ENCODE assay signal across 8 mouse cellular contexts in the genomic region with DNA sequence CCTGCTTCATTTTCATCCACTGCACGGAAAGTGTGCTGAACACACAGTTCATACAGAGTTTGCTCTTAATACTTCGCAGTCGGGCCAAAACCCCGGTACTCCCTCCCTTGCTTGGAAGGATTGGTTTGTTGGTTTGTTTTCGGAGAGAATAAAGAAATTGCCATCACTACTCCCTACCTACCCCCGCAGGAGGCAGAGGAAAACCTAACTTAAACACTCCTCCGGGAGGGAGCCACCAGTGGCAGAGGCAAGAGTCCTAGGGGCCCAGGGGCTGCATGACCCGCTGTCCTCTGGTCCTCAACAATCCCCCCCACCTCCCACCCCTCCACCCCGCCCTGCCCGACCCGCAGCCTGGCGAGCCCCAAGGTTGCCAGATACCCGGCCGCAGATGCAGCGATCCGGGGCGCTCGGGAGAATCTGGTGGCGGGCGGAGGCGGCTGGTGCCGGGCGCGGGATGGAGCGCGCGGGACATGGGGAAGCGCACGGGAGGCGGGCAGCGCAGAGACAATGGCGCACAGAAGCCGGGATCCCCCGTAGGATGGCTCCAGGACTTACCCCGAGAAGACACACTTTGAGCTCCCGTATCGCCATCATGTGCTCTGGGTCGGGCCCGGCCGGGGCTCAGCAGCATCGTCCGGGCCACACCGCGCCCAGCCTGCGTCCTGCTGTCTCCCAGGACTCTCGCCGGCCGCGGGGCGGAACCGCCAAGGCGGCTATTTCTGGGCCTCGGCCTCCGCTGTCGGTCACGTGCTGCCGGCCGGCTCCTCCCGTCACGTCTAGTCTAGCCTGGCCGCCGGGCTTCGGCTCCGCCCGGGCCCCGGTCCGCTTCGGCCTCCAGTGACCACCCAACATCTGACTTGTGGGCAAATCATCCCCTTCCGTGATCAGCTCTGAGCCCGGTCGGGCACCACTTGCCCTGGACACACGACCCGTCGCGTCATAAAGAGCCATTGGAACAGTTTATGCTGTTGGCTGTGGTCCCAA. TPM values are rescaled to one million over a fixed set of nuclear protein-coding genes. Genes with fewer than 3 reads are reported as not detected.
DNase-seq lines count a peak whose midpoint lies in the region; ATAC-seq and TF ChIP-seq lines count a peak whose summit lies in the region.

A gene (minus strand): TSS at position 802 of the 984 bp plus-strand sequence.

- no peak; the same call in 1 of the 2 replicates for TF ChIP-seq CTCF in heart, adult 2 months (IDR thresholded peaks at IDR 0.05)
- TF ChIP-seq CTCF in small intestine, adult 2 months (IDR thresholded peaks at IDR 0.05; ENCODE audit: extremely low read depth, insufficient read length, insufficient replicate concordance, low read depth, low read length), result no peak

- DNase-seq in 3T3-L1 (ENCODE audit: low read depth, low spot score), result peak; percentile 79
- peak; percentile 91 for DNase-seq in adrenal gland, postnatal 25 days
- peak; percentile 92 to 94 for DNase-seq in heart, adult 2 months
- peak; percentile 89 for DNase-seq in kidney, adult 18-20 months
- peak; percentile 79 for DNase-seq in limb, embryonic 11.5 days (ENCODE audit: low spot score)
- DNase-seq in midbrain, embryonic 11.5 days (ENCODE audit: low spot score, missing footprints), result peak; percentile 98

- intact Hi-C loops in heart, adult 2 months (cut with DNase I), result loop anchor here (1.0 to 5.0 kb wide), 2 partner anchors 10 to 60 kb away; a partner anchor contains a TSS

- H3K79me2 ChIP-seq in heart, adult 2 months (replicated peaks; ENCODE audit: control insufficient read depth, insufficient read depth, low read length), result peaks cover 5% of the 10 kb centered on the region; the same call in 1 of the 2 replicates

- H3K9ac ChIP-seq in embryonic facial prominence, embryonic 15.5 days, result peak within 1 kb of the TSS; percentile 70
- peak within 1 kb of the TSS; percentile 84 for H3K9ac ChIP-seq in heart, adult 2 months (ENCODE audit: low read depth, low read length)
- peak within 1 kb of the TSS; percentile 75 for H3K9ac ChIP-seq in limb, embryonic 11.5 days (ENCODE audit: low read length)
- peak within 1 kb of the TSS; percentile 77 for H3K9ac ChIP-seq in midbrain, embryonic 11.5 days (ENCODE audit: low read length)

- no peak for TF ChIP-seq EP300 in heart, adult 2 months (IDR thresholded peaks at IDR 0.05; ENCODE audit: insufficient read depth, low read depth, low read length)

- no peaks in the 10 kb centered on the region for H3K36me3 ChIP-seq in embryonic facial prominence, embryonic 15.5 days
- H3K36me3 ChIP-seq in heart, adult 2 months (ENCODE audit: control insufficient read depth, insufficient read depth, low read length), result no peaks in the 10 kb centered on the region
- H3K36me3 ChIP-seq in limb, embryonic 11.5 days (ENCODE audit: control insufficient read depth, insufficient read depth, low read length), result no peaks in the 10 kb centered on the region
- no peaks in the 10 kb centered on the region for H3K36me3 ChIP-seq in midbrain, embryonic 11.5 days (ENCODE audit: control insufficient read depth, insufficient read depth, low read length)
- H3K36me3 ChIP-seq in small intestine, adult 2 months (ENCODE audit: control insufficient read depth, insufficient read depth, low read length), result no peaks in the 10 kb centered on the region

- no peaks in the 10 kb centered on the region for H3K9me3 ChIP-seq in embryonic facial prominence, embryonic 15.5 days (replicated peaks)
- H3K9me3 ChIP-seq in limb, embryonic 11.5 days (ENCODE audit: control insufficient read depth, low read length), result no peaks in the 10 kb centered on the region
- H3K9me3 ChIP-seq in midbrain, embryonic 11.5 days (ENCODE audit: control insufficient read depth, low read length), result no peaks in the 10 kb centered on the region

- peak within 1 kb of the TSS; percentile 56; the same call in 1 of the 2 replicates for H3K27ac ChIP-seq in embryonic facial prominence, embryonic 15.5 days (replicated peaks)
- H3K27ac ChIP-seq in heart, adult 2 months, result peak within 1 kb of the TSS; percentile 87
- no peak within 1 kb of the TSS for H3K27ac ChIP-seq in limb, embryonic 11.5 days (replicated peaks; ENCODE audit: low read depth, low read length)
- no peak within 1 kb of the TSS for H3K27ac ChIP-seq in midbrain, embryonic 11.5 days (ENCODE audit: low read depth, low read length)
- H3K27ac ChIP-seq in small intestine, adult 2 months (ENCODE audit: insufficient read depth, low read depth, low read length), result peak within 1 kb of the TSS; percentile 91

- peak; percentile 78 for TF ChIP-seq POLR2A in heart, adult 2 months (IDR thresholded peaks at IDR 0.05; ENCODE audit: insufficient read depth, low read depth, low read length)
- peak; percentile 60 for TF ChIP-seq POLR2A in small intestine, adult 2 months (IDR thresholded peaks at IDR 0.05; ENCODE audit: low read depth, low read length)

- peaks cover 31% of the 10 kb centered on the region for H3K4me1 ChIP-seq in embryonic facial prominence, embryonic 15.5 days
- peaks cover 20% of the 10 kb centered on the region for H3K4me1 ChIP-seq in heart, adult 2 months (ENCODE audit: control insufficient read depth, insufficient read depth, low read length)
- H3K4me1 ChIP-seq in limb, embryonic 11.5 days (ENCODE audit: control insufficient read depth, insufficient read depth, low read length), result peaks cover 10% of the 10 kb centered on the region
- H3K4me1 ChIP-seq in midbrain, embryonic 11.5 days (ENCODE audit: control insufficient read depth, insufficient read depth, low read length), result peaks cover 30% of the 10 kb centered on the region
- peaks cover 21% of the 10 kb centered on the region for H3K4me1 ChIP-seq in small intestine, adult 2 months (ENCODE audit: control insufficient read depth, insufficient read depth, insufficient read length, low read length)

- peak within 1 kb of the TSS; percentile 86 for H3K4me2 ChIP-seq in embryonic facial prominence, embryonic 15.5 days (replicated peaks)
- peak within 1 kb of the TSS; percentile 86 for H3K4me2 ChIP-seq in limb, embryonic 11.5 days (ENCODE audit: low read depth, severe bottlenecking)
- H3K4me2 ChIP-seq in midbrain, embryonic 11.5 days, result peak within 1 kb of the TSS; percentile 82

- H3K4me3 ChIP-seq in embryonic facial prominence, embryonic 15.5 days (replicated peaks), result peak within 1 kb of the TSS; percentile 75
- H3K4me3 ChIP-seq in heart, adult 2 months, result peak within 1 kb of the TSS; percentile 82
- H3K4me3 ChIP-seq in limb, embryonic 11.5 days (ENCODE audit: low read depth, low read length), result peak within 1 kb of the TSS; percentile 59
- H3K4me3 ChIP-seq in midbrain, embryonic 11.5 days (ENCODE audit: low read depth, low read length), result peak within 1 kb of the TSS; percentile 48
- peak within 1 kb of the TSS; percentile 81 for H3K4me3 ChIP-seq in small intestine, adult 2 months (ENCODE audit: low read depth, low read length)

- H3K27me3 ChIP-seq in embryonic facial prominence, embryonic 15.5 days, result no peaks in the 10 kb centered on the region
- no peaks in the 10 kb centered on the region for H3K27me3 ChIP-seq in heart, adult 2 months (ENCODE audit: control insufficient read depth, insufficient read depth, low read length)
- no peaks in the 10 kb centered on the region for H3K27me3 ChIP-seq in limb, embryonic 11.5 days (ENCODE audit: control insufficient read depth, insufficient read depth, low read length)
- H3K27me3 ChIP-seq in midbrain, embryonic 11.5 days (ENCODE audit: control insufficient read depth, insufficient read depth, low read length), result peaks cover 2% of the 10 kb centered on the region; the same call in 1 of the 2 replicates
- H3K27me3 ChIP-seq in small intestine, adult 2 months (ENCODE audit: control insufficient read depth, insufficient read depth, low read length), result no peaks in the 10 kb centered on the region

- under 1% methylated on average over 75 of the region's 75 CpGs for WGBS in embryonic facial prominence, embryonic 15.5 days
- WGBS in heart, adult 2 months, result under 1% methylated on average over 75 of the region's 75 CpGs
- WGBS in limb, embryonic 11.5 days, result under 1% methylated on average over 71 of the region's 75 CpGs
- under 1% methylated on average over 71 of the region's 75 CpGs for WGBS in midbrain, embryonic 11.5 days
- WGBS in small intestine, adult 2 months, result 2% methylated on average over 75 of the region's 75 CpGs

- ATAC-seq in embryonic facial prominence, embryonic 15.5 days (ENCODE audit: insufficient number of reproducible peaks, low FRiP score, low TSS enrichment, low read depth), result peak; percentile 74
- ATAC-seq in limb, embryonic 11.5 days (ENCODE audit: insufficient number of reproducible peaks, low FRiP score, low TSS enrichment, low read depth), result peak; percentile 78
- ATAC-seq in midbrain, embryonic 11.5 days (ENCODE audit: low FRiP score), result peak; percentile 86

RNA-seq across cellular contexts. Expression of the gene that starts here (rescaled TPM):
- total RNA-seq in adrenal gland, postnatal 25 days (2021), result 32.4 and 41.1 TPM in 2 replicates
- 49.8 and 50.9 TPM in 2 replicates for polyA plus RNA-seq in embryonic facial prominence, embryonic 15.5 days (2015; fragmentation: Nextera tagmentation; extraction: Ambion mirVana)
- total RNA-seq in heart, adult 2 months (2021), result 10 to 100 TPM; 12.5 to 16.5 TPM
- 13.0 and 22.2 TPM in 2 replicates for polyA plus RNA-seq in heart, adult 2 months (2012; rRNA removed)
- 53.2 and 56.0 TPM in 2 replicates for polyA plus RNA-seq in limb, embryonic 11.5 days (2014; fragmentation: Nextera tagmentation; extraction: Ambion mirVana)
- polyA plus RNA-seq in midbrain, embryonic 11.5 days (2014; fragmentation: Nextera tagmentation; extraction: Ambion mirVana), result 67.6 and 72.9 TPM in 2 replicates
- 4.6 and 7.8 TPM in 2 replicates for polyA plus RNA-seq in small intestine, adult 2 months (2012; rRNA removed)

Comparison
In these comparisons a context has a peak if more than half of its experiments do, and no peak if none do; other contexts are left out.
1. H3K27ac ChIP-seq: peak in embryonic facial prominence, embryonic 15.5 days (single experiment), heart, adult 2 months (single experiment) and small intestine, adult 2 months (single experiment); none in limb, embryonic 11.5 days (single experiment) and midbrain, embryonic 11.5 days (single experiment).
2. Peak in every context shown above with its lines, with median percentiles within 50 percentile points of each other: DNase-seq, ATAC-seq, H3K4me2 ChIP-seq, H3K4me3 ChIP-seq and H3K9ac ChIP-seq.